ENCODE assay signal across 11 mouse cellular contexts in genomic region chr7:43482090-43482716, GRCm38 (mm10). TPM values are rescaled to one million over a fixed set of nuclear protein-coding genes. Genes with fewer than 3 reads are reported as not detected.
DNase-seq lines count a peak whose midpoint lies in the region; ATAC-seq and TF ChIP-seq lines count a peak whose summit lies in the region.
"Had no signal": no experiment of that assay in that cellular context is flagged by ENCODE, and none has a peak within 500 bp of the region (broad histone marks: within the 10 kb centered on the region; RNA-seq: fewer than 3 reads in every experiment).

No protein-coding gene starts in this region.

- WGBS in forebrain, embryonic 11.5 days: 49% methylated on average over 8 of the region's 8 CpGs
- WGBS in forebrain, embryonic 10.5 days: 73% methylated on average over 8 of the region's 8 CpGs
- 32% methylated on average over 8 of the region's 8 CpGs for WGBS in kidney, postnatal 0 days

- H3K27ac ChIP-seq in forebrain, embryonic 11.5 days (ENCODE audit: low read depth, low read length): no peak overlapping the region
- H3K27ac ChIP-seq in forebrain, embryonic 10.5 days: no peak overlapping the region
- H3K27ac ChIP-seq in kidney, postnatal 0 days: no peak overlapping the region

- H3K9me3 ChIP-seq in forebrain, embryonic 11.5 days (ENCODE audit: control insufficient read depth, low read length): no peaks in the 10 kb centered on the region
- H3K9me3 ChIP-seq in forebrain, embryonic 10.5 days: no peaks in the 10 kb centered on the region
- no peaks in the 10 kb centered on the region for H3K9me3 ChIP-seq in kidney, postnatal 0 days (replicated peaks; ENCODE audit: low read length)

- no peak overlapping the region for H3K4me2 ChIP-seq in forebrain, embryonic 11.5 days (ENCODE audit: low read depth, low read length, severe bottlenecking)
- H3K4me2 ChIP-seq in kidney, postnatal 0 days (ENCODE audit: low read length): no peak overlapping the region

- no peak overlapping the region for H3K9ac ChIP-seq in forebrain, embryonic 11.5 days (ENCODE audit: low read length)
- no peak overlapping the region for H3K9ac ChIP-seq in kidney, postnatal 0 days (ENCODE audit: low read depth, low read length)

- no peaks in the 10 kb centered on the region for H3K36me3 ChIP-seq in forebrain, embryonic 11.5 days (ENCODE audit: control insufficient read depth, insufficient read depth, low read length)
- H3K36me3 ChIP-seq in forebrain, embryonic 10.5 days (replicated peaks): no peaks in the 10 kb centered on the region
- H3K36me3 ChIP-seq in kidney, postnatal 0 days (ENCODE audit: insufficient read depth, low read length): no peaks in the 10 kb centered on the region

- H3K4me1 ChIP-seq in forebrain, embryonic 11.5 days (replicated peaks; ENCODE audit: control insufficient read depth, insufficient read depth, low read length): 0 out of 2 replicates have a peak, but pooled peaks cover 2% of the 10 kb centered on the region
- peaks cover 15% of the 10 kb centered on the region for H3K4me1 ChIP-seq in forebrain, embryonic 10.5 days
- H3K4me1 ChIP-seq in kidney, postnatal 0 days (replicated peaks; ENCODE audit: insufficient read depth, low read length): no peaks in the 10 kb centered on the region

- no peak for DNase-seq in forebrain, embryonic 11.5 days (ENCODE audit: low spot score)
- DNase-seq in forebrain, embryonic 10.5 days (ENCODE audit: extremely low spot score, low spot score): no peak
- peak; percentile 68 to 72 for DNase-seq in right cerebral cortex, postnatal 10 days (ENCODE audit: low spot score in 2 of 2)
- DNase-seq in right cerebral cortex, postnatal 36 days (ENCODE audit: low spot score in 2 of 2): no peak
- DNase-seq in kidney, postnatal 0 days (ENCODE audit: low spot score): peak; percentile 27
- DNase-seq in retina, postnatal 1 day: peak; percentile 82
- no peak for DNase-seq in thymus, postnatal 4 days
- no peak for DNase-seq in ovary, postnatal 36 days (ENCODE audit: low spot score)
- DNase-seq: gastrocnemius, postnatal 14 days; thymus, adult 18-20 months had no signal

- no peak overlapping the region for H3K4me3 ChIP-seq in forebrain, embryonic 11.5 days (ENCODE audit: low read depth, low read length)
- H3K4me3 ChIP-seq in forebrain, embryonic 10.5 days: no peak overlapping the region
- no peak overlapping the region for H3K4me3 ChIP-seq in kidney, postnatal 0 days (replicated peaks; ENCODE audit: low read depth, low read length)

- no peak for TF ChIP-seq CTCF in kidney, postnatal 0 days (IDR thresholded peaks at IDR 0.05; ENCODE audit: low read depth)

- ATAC-seq in forebrain, embryonic 11.5 days (replicated peaks; ENCODE audit: low FRiP score): peak; percentile 67
- ATAC-seq in kidney, postnatal 0 days (replicated peaks; ENCODE audit: low FRiP score, low read depth): no peak

- peaks cover 9% of the 10 kb centered on the region for H3K27me3 ChIP-seq in forebrain, embryonic 11.5 days (ENCODE audit: control insufficient read depth, insufficient read depth, low read length)
- H3K27me3 ChIP-seq in forebrain, embryonic 10.5 days (ENCODE audit: poor library complexity, severe bottlenecking): peaks cover 24% of the 10 kb centered on the region
- no peaks in the 10 kb centered on the region for H3K27me3 ChIP-seq in kidney, postnatal 0 days (ENCODE audit: insufficient read depth, low read length)

RNA-seq across cellular contexts. Expression of gene Iglon5, which starts 7.7 kb away (rescaled TPM):
- 2.0 and 2.7 TPM in 2 replicates for polyA plus RNA-seq in forebrain, embryonic 11.5 days (2014; fragmentation: Nextera tagmentation; extraction: Ambion mirVana)
- polyA plus RNA-seq in forebrain, embryonic 10.5 days (2016; fragmentation: Nextera tagmentation; extraction: Ambion mirVana): 0.80 and 1.1 TPM in 2 replicates
- 0.25 and 0.29 TPM in 2 replicates for polyA plus RNA-seq in kidney, postnatal 0 days (2015; fragmentation: Nextera tagmentation; extraction: Ambion mirVana)
- polyA plus RNA-seq: liver, embryonic 16.5 days had no signal

RNA-seq across cellular contexts. Expression of gene Vsig10l, which starts 19.3 kb away (rescaled TPM):
- polyA plus RNA-seq in forebrain, embryonic 11.5 days (2014; fragmentation: Nextera tagmentation; extraction: Ambion mirVana): 1.8 and 3.1 TPM in 2 replicates
- polyA plus RNA-seq in forebrain, embryonic 10.5 days (2016; fragmentation: Nextera tagmentation; extraction: Ambion mirVana): 2.1 and 2.7 TPM in 2 replicates
- 4.7 and 6.7 TPM in 2 replicates for polyA plus RNA-seq in kidney, postnatal 0 days (2015; fragmentation: Nextera tagmentation; extraction: Ambion mirVana)

RNA-seq across cellular contexts. Expression of gene 4931406B18Rik, which starts 23.5 kb away (rescaled TPM):
- not detected in 2 replicates for polyA plus RNA-seq in forebrain, embryonic 11.5 days (2014; fragmentation: Nextera tagmentation; extraction: Ambion mirVana)
- not detected in 2 replicates for polyA plus RNA-seq in forebrain, embryonic 10.5 days (2016; fragmentation: Nextera tagmentation; extraction: Ambion mirVana)
- polyA plus RNA-seq in kidney, postnatal 0 days (2015; fragmentation: Nextera tagmentation; extraction: Ambion mirVana): not detected in 2 replicates
- polyA plus RNA-seq: liver, embryonic 16.5 days had no signal

RNA-seq across cellular contexts. Expression of gene Gm45233, which starts 38.3 kb away (rescaled TPM):
- polyA plus RNA-seq in forebrain, embryonic 11.5 days (2014; fragmentation: Nextera tagmentation; extraction: Ambion mirVana): not detected in 2 replicates
- 0.31 and 0.50 TPM in 2 replicates for polyA plus RNA-seq in forebrain, embryonic 10.5 days (2016; fragmentation: Nextera tagmentation; extraction: Ambion mirVana)
- polyA plus RNA-seq in kidney, postnatal 0 days (2015; fragmentation: Nextera tagmentation; extraction: Ambion mirVana): 0.24 and 0.29 TPM in 2 replicates

RNA-seq across cellular contexts. Expression of gene Etfb, which starts 38.3 kb away (rescaled TPM):
- 193 and 201 TPM in 2 replicates for polyA plus RNA-seq in forebrain, embryonic 11.5 days (2014; fragmentation: Nextera tagmentation; extraction: Ambion mirVana)
- 249 TPM in 2 replicates for polyA plus RNA-seq in forebrain, embryonic 10.5 days (2016; fragmentation: Nextera tagmentation; extraction: Ambion mirVana)
- polyA plus RNA-seq in kidney, postnatal 0 days (2015; fragmentation: Nextera tagmentation; extraction: Ambion mirVana): 575 and 604 TPM in 2 replicates

Comparison
In these comparisons a context has a peak if more than half of its experiments do, and no peak if none do; other contexts are left out.
1. DNase-seq: peak in right cerebral cortex, postnatal 10 days (2 of 2), kidney, postnatal 0 days (single experiment) and retina, postnatal 1 day (single experiment); none in forebrain, embryonic 11.5 days (single experiment), forebrain, embryonic 10.5 days (single experiment), right cerebral cortex, postnatal 36 days (0 of 2), thymus, postnatal 4 days (single experiment) and ovary, postnatal 36 days (single experiment).